Mouse (Mus musculus) lung, embryonic 14.5 days (tissue): ENCODE results near the gene Spata20. TPM values are rescaled to one million over a fixed set of nuclear protein-coding genes. Genes with fewer than 3 reads are reported as not detected.
A peak's percentile ranks its signal among the peaks of the same experiment; 100 is the strongest.

ENCODE experiments used
- ATAC-seq: fragments of 200-750 bp; cut with Nextera tagmentation; 2 replicates; pipeline ENCODE4 v1.8.0; 2017; ENCODE audit warnings: mild to moderate bottlenecking, moderate TSS enrichment, moderate library complexity; ENCODE audit not compliant: insufficient read depth
- DNase-seq: peaks from one replicate; pipeline ENCODE4 v3.0.0-alpha.2; 2015
- H3K27ac ChIP-seq: fragments of 300-500 bp; sonication (generic); 2 replicates; pipeline ENCODE4 v1.5.1; 2014; ENCODE audit warnings: low read depth, mild to moderate bottlenecking, moderate library complexity
- H3K27me3 ChIP-seq: fragments of 300-500 bp; sonication (generic); 2 replicates; pipeline ENCODE4 v1.6.1; 2014; ENCODE audit warnings: low read length, control low read depth; ENCODE audit not compliant: insufficient read depth
- H3K36me3 ChIP-seq: fragments of 300-500 bp; sonication (generic); 2 replicates; pipeline ENCODE4 v1.6.1; 2014; ENCODE audit warnings: control low read depth; ENCODE audit not compliant: insufficient read depth
- H3K4me1 ChIP-seq: fragments of 300-500 bp; sonication (generic); 2 replicates; pipeline ENCODE4 v1.6.1; 2014; ENCODE audit warnings: antibody characterized with exemption, control low read depth; ENCODE audit not compliant: insufficient read depth
- H3K4me2 ChIP-seq: fragments of 300-500 bp; sonication (generic); 2 replicates; pipeline ENCODE4 v1.6.1; 2014; ENCODE audit warnings: mild to moderate bottlenecking
- H3K4me3 ChIP-seq: fragments of 300-500 bp; sonication (generic); 2 replicates; pipeline ENCODE4 v1.5.1; 2014; ENCODE audit warnings: low read depth, low read length
- H3K9ac ChIP-seq: fragments of 300-500 bp; sonication (generic); 2 replicates; pipeline ENCODE4 v1.6.1; 2014
- H3K9me3 ChIP-seq: fragments of 300-500 bp; sonication (generic); 2 replicates; pipeline ENCODE4 v1.6.1; 2016; ENCODE audit warnings: low read depth, low read length, control low read depth
- CTCF ChIP-seq: IDR thresholded peaks from 2 replicates; pipeline ENCODE4 v1.5.1; 2016; ENCODE audit warnings: antibody characterized with exemption, low read depth
- WGBS: fragments of 180-500 bp; shearing (Covaris S2); extraction: QIAGEN DNeasy Blood & Tissue Kit; methylation state at CpG from one replicate; pipeline ENCODE4 v1.1.7; 2014; 5-methylcytosine and 5-hydroxymethylcytosine counted together
- polyA plus RNA-seq: library from polyadenylated mRNA; unstranded; fragments of >200 nt; fragmentation: Nextera tagmentation; extraction: Ambion mirVana; gene quantifications from 2 replicates; pipeline ENCODE4 v1.2.1, GENCODE M21; 2014

Gene Spata20
- polyA plus RNA-seq, 1 experiment from 2014 or later, result 0.42 TPM

DNA sequence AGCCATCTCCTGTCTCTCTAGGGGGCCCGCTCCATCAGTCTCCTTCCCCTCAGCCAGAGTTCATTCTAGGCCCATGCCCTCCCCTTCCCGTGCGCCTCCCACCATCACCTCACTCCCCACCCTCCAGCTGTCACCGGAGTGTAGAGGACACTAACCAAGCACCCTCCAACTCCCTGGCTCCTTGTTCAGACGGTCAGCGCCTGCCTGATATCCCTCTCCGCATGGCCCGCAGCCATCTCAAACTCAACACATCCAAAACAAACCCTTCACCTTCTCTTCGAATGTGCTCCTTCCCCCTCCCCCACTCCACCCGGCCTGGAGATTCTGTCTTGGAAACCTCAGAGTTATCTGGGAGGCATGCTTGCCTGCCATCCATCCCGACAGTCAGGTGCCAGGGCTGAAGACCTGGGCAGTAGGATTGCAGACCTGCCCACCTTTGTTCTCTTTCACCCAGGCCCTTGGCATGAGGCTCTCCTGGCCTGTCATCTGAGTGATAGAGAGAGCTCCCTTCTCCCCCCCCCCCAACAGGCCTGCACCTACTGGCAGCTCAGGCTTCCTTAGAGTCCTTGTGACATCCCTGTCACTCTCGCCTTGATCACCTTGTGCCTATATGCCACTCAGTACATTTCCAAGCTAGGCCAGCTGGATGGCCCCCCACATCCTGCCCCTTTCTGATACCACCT, 34.7 kb downstream of the Spata20 start:
- Histone ChIP-seq H3K27ac (no peak overlapping the region), H3K9ac (no peak overlapping the region), H3K4me3 (no peak overlapping the region), H3K27me3 (no peaks in the 10 kb centered on the region), H3K36me3 (no peaks in the 10 kb centered on the region), H3K4me2 (no peak overlapping the region), H3K4me1 (peaks cover 9% of the 10 kb centered on the region), H3K9me3 (no peaks in the 10 kb centered on the region)
- WGBS, result 24% methylated on average over 12 of the region's 12 CpGs
- DNase-seq (peak; percentile 31), ATAC-seq (peak; percentile 60; the same call in 1 of the 2 replicates)
- no peak for TF ChIP-seq CTCF

DNA sequence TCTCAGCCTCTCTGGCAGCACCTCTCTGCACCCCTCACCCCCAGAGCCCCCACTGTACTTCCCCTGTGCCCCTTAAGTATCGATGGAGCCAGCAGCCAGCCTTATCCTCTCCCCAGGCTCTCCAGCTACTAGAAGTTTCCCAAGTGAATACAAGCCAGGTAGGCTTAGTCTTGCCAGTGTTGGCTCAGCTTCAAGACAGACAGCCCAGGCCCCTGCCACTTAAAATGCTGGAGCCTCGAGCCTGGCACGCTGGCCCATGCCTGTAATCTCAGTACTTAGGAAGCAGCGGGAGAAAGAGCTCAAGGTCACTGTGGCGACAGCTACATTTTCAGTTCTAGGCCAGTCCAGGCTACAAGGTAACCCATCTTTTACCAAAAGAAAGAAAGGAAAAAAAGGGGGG, 36.1 kb downstream of the Spata20 start:
- no peaks in the 10 kb centered on the region for H3K27me3 ChIP-seq
- H3K9me3 ChIP-seq, result no peaks in the 10 kb centered on the region
- 60% methylated on average over 5 of the region's 5 CpGs for WGBS
- H3K4me3 ChIP-seq, result no peak overlapping the region
- no peak for DNase-seq
- no peak overlapping the region for H3K4me2 ChIP-seq
- no peaks in the 10 kb centered on the region for H3K36me3 ChIP-seq
- ATAC-seq, result no peak
- no peak for TF ChIP-seq CTCF
- no peak overlapping the region for H3K27ac ChIP-seq
- peaks cover 9% of the 10 kb centered on the region for H3K4me1 ChIP-seq
- no peak overlapping the region for H3K9ac ChIP-seq

DNA sequence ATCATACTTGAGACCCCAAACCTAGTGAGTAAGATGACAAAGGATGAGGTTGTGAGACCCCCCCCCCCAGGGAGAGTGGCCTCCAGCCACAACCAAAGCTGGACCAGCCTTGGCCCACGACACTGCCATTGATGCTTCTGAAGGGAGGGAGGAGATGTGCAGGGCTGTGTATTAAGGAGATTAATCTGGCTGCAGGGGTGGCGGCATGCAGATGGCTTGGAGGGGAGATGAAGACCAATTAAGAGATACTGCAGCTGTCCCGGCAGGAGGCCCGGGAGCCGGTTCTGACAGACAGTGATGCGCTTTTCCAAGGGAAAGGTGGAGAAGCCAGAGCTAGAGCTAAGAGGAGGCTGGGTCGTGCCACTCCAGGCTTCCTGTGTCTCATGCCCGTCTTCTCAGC, 36.7 kb downstream of the Spata20 start:
- H3K4me3 ChIP-seq, result no peak overlapping the region
- no peak overlapping the region for H3K9ac ChIP-seq
- WGBS, result 43% methylated on average over 8 of the region's 8 CpGs
- H3K27me3 ChIP-seq, result no peaks in the 10 kb centered on the region
- no peak for TF ChIP-seq CTCF
- no peak overlapping the region for H3K27ac ChIP-seq
- peaks cover 9% of the 10 kb centered on the region for H3K4me1 ChIP-seq
- no peaks in the 10 kb centered on the region for H3K9me3 ChIP-seq
- H3K4me2 ChIP-seq, result no peak overlapping the region
- ATAC-seq (no peak), DNase-seq (no peak)
- H3K36me3 ChIP-seq, result no peaks in the 10 kb centered on the region

DNA sequence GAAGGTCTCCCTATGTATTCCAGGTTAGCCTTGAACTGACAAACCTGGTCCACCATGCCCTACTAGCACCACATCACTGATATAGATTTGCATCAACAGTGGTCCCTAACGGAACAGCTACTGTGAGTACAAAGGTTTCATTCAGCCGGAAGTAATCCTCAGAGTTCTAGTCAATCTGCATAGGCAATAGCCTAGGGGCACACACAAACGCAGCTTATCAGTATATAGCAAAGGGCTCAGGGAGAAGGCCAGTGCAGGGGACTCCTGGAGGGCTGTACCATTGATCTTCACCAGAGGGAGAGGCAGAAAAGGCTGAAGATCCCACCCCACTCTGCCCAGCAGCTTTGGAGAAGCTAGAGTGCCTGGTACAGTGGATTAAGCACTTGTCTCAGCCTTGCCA, 39.0 kb downstream of the Spata20 start:
- 42% methylated on average over 3 of the region's 3 CpGs for WGBS
- Histone ChIP-seq H3K4me2 (no peak overlapping the region), H3K27ac (no peak overlapping the region), H3K36me3 (0 out of 2 replicates have a peak, but pooled peaks cover 3% of the 10 kb centered on the region), H3K9ac (no peak overlapping the region), H3K27me3 (no peaks in the 10 kb centered on the region), H3K4me1 (peaks cover 9% of the 10 kb centered on the region), H3K9me3 (no peaks in the 10 kb centered on the region), H3K4me3 (no peak overlapping the region)
- ATAC-seq (no peak), DNase-seq (no peak)
- TF ChIP-seq CTCF, result no peak

DNA sequence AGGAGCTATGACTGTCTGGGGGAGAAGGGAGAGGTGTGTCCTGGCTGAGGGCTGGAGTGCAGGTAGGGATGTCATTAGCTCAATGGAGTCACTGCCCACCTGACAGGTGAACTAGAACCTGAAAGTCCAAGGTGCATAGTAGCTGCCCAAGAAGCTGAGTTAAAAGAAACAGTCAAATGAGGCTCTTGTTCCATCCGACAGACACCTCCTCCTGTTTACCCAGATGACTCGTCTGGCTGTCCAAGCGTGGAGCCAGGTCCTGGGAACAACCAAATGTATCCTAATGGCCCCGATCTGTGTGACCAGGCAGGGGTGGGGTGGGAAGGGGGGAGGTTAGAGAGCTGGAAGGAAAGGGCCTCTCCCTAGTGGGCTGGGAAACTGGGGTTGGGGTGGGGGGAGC, 40.7 kb downstream of the Spata20 start:
- no peaks in the 10 kb centered on the region for H3K9me3 ChIP-seq
- DNase-seq (no peak), ATAC-seq (no peak)
- H3K36me3 ChIP-seq, result 0 out of 2 replicates have a peak, but pooled peaks cover 17% of the 10 kb centered on the region
- no peak overlapping the region for H3K9ac ChIP-seq
- H3K4me2 ChIP-seq, result no peak overlapping the region
- H3K4me3 ChIP-seq, result no peak overlapping the region
- H3K27me3 ChIP-seq, result no peaks in the 10 kb centered on the region
- 26% methylated on average over 4 of the region's 4 CpGs for WGBS
- TF ChIP-seq CTCF, result no peak
- peaks cover 1% of the 10 kb centered on the region for H3K4me1 ChIP-seq
- no peak overlapping the region for H3K27ac ChIP-seq

DNA sequence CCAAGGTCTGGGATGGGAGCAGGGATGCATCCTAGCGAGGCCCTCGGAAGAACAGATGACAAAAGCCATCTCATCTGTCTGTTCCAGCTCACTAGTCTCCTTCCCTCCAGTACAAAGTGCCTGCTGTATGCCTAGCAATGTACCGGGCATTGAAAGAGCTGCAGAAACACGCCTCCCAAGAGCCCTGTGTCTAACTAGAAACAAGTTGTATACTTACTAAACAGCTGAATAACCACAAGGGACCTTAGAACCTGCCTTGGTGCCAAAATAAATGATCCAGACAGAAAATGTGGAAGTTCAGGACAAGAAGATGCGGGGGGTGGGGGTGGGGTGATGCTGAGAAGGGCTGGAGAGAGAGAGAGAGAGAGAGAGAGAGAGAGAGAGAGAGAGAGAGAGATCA, 41.1 kb downstream of the Spata20 start:
- no peak for DNase-seq
- Histone ChIP-seq H3K4me2 (no peak overlapping the region), H3K4me1 (no peaks in the 10 kb centered on the region; the same call in 1 of the 2 replicates), H3K36me3 (0 out of 2 replicates have a peak, but pooled peaks cover 17% of the 10 kb centered on the region), H3K4me3 (no peak overlapping the region), H3K9me3 (no peaks in the 10 kb centered on the region), H3K27me3 (no peaks in the 10 kb centered on the region), H3K27ac (no peak overlapping the region), H3K9ac (no peak overlapping the region)
- no peak for TF ChIP-seq CTCF
- 68% methylated on average over 5 of the region's 5 CpGs for WGBS
- ATAC-seq, result no peak

DNA sequence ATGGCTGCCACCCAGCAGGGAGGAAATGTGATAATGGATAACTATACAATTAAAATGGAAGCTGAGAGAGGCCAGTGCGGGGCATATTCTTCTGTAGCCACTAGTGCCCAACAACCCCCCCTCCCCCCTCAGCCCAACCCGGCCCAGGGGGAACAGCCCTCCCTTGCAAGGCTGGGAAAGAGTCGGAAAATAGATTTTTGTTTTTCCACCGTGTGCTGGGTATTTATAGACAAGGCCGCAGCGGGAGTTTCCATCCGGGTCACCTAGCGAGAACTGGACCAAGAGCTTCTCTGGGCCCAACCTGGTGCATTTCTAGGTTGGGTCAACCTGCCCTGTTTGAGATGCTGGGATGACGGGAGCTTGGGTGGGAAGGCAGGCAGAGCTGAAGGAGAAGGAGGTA, 44.2 kb downstream of the Spata20 start:
- WGBS, result 65% methylated on average over 9 of the region's 9 CpGs

More for the DNA sequence above, 44.2 kb downstream of the Spata20 start:
- no peak for ATAC-seq
- no peak overlapping the region for H3K9ac ChIP-seq
- H3K4me1 ChIP-seq, result no peaks in the 10 kb centered on the region; the same call in 1 of the 2 replicates
- H3K4me2 ChIP-seq, result no peak overlapping the region
- H3K36me3 ChIP-seq, result 0 out of 2 replicates have a peak, but pooled peaks cover 24% of the 10 kb centered on the region
- no peaks in the 10 kb centered on the region for H3K9me3 ChIP-seq
- H3K27me3 ChIP-seq, result no peaks in the 10 kb centered on the region
- TF ChIP-seq CTCF, result no peak
- H3K27ac ChIP-seq, result no peak overlapping the region
- H3K4me3 ChIP-seq, result no peak overlapping the region
- no peak for DNase-seq
